Mouse (Mus musculus): Measurements from ENCODE around the gene S100g. TPM values are rescaled to one million over a fixed set of nuclear protein-coding genes. Genes with fewer than 3 reads are reported as not detected.
A peak's percentile ranks its signal among the peaks of the same experiment; 100 is the strongest.

Gene S100g
- 0.23 and 0.48 TPM in 2 replicates for polyA plus RNA-seq (2012; rRNA removed)

GRCm38 (mm10) chrX:162964383-162964782, at the start of gene S100g:
Gene S100g, minus strand, starts transcription at chrX:162964599.
- DNase-seq (ENCODE audit: low read depth) = no peak
- no peak for TF ChIP-seq POLR2A (IDR thresholded peaks at IDR 0.05; ENCODE audit: borderline replicate concordance, extremely low read depth, insufficient read depth, insufficient read length, poor library complexity, severe bottlenecking)
- TF ChIP-seq CTCF (IDR thresholded peaks at IDR 0.05; ENCODE audit: borderline replicate concordance, extremely low read depth, insufficient read depth, insufficient read length) = no peak

- no peak for TF ChIP-seq POLR2A (IDR thresholded peaks at IDR 0.05; ENCODE audit: borderline replicate concordance, extremely low read depth, insufficient read depth, insufficient read length, poor library complexity, severe bottlenecking)
- no peak for TF ChIP-seq CTCF (IDR thresholded peaks at IDR 0.05; ENCODE audit: borderline replicate concordance, extremely low read depth, insufficient read depth, insufficient read length)
- DNase-seq (ENCODE audit: low read depth) = no peak
These were observed 27.7 kb upstream of the S100g start for GRCm38 (mm10) chrX:162992121-162992520.

DNA sequence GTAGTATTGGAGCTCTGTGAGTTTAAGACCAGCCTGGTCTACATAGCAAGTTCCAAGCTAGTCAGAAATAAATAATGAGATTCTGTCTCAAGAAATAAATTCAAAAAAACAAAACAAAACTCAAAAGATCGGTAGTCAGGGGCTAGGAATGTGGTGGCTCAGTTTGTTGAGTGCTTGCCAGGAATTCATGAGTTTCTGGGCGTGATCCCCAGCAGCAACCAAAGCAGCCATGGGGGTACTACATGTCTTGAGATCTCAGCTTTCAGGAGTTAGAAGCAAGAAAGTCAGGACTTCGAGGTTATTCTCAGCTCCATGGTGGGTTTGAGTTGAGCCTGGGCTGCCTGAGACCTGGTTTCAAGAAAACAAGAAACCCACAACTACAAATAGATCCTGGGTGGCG, 27.0 kb upstream of the S100g start:
- no peak for TF ChIP-seq CTCF (IDR thresholded peaks at IDR 0.05; ENCODE audit: borderline replicate concordance, extremely low read depth, insufficient read depth, insufficient read length)
- TF ChIP-seq POLR2A (IDR thresholded peaks at IDR 0.05; ENCODE audit: borderline replicate concordance, extremely low read depth, insufficient read depth, insufficient read length, poor library complexity, severe bottlenecking) = no peak
- DNase-seq (ENCODE audit: low read depth) = peak; percentile 3

- no peak for DNase-seq (ENCODE audit: low read depth)
- TF ChIP-seq CTCF (IDR thresholded peaks at IDR 0.05; ENCODE audit: borderline replicate concordance, extremely low read depth, insufficient read depth, insufficient read length) (no peak), POLR2A (IDR thresholded peaks at IDR 0.05; ENCODE audit: borderline replicate concordance, extremely low read depth, insufficient read depth, insufficient read length, poor library complexity, severe bottlenecking) (no peak)
These were observed 22.6 kb upstream of the S100g start for GRCm38 (mm10) chrX:162986876-162987495.

- TF ChIP-seq CTCF (IDR thresholded peaks at IDR 0.05; ENCODE audit: borderline replicate concordance, extremely low read depth, insufficient read depth, insufficient read length) = no peak
- no peak for TF ChIP-seq POLR2A (IDR thresholded peaks at IDR 0.05; ENCODE audit: borderline replicate concordance, extremely low read depth, insufficient read depth, insufficient read length, poor library complexity, severe bottlenecking)
- no peak for DNase-seq (ENCODE audit: low read depth)
These were observed 11.8 kb upstream of the S100g start for GRCm38 (mm10) chrX:162976194-162976593.

- no peak for DNase-seq (ENCODE audit: low read depth)
- no peak for TF ChIP-seq POLR2A (IDR thresholded peaks at IDR 0.05; ENCODE audit: borderline replicate concordance, extremely low read depth, insufficient read depth, insufficient read length, poor library complexity, severe bottlenecking)
- TF ChIP-seq CTCF (IDR thresholded peaks at IDR 0.05; ENCODE audit: borderline replicate concordance, extremely low read depth, insufficient read depth, insufficient read length) = no peak
These were observed 3.1 kb upstream of the S100g start for GRCm38 (mm10) chrX:162967456-162967855.

DNA sequence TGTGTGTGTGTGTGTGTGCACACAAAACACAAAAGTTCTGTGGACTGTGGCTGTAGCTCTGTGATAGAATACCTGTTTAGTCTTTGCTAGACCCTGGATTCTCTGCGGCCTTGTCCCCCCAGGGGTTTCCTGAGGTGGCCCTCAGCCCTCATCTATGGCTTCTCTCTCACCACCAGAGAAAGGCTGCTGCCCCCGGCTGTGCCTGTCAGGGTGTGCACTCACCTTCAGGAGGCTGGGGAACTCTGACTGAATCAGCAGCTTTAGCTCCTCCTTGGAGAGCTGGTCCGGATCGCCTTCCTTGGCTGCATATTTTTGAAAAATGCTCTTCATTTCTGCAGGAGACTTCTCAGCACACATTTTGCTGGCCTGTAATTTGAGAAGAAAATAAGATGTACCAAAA, 559 bp downstream of the S100g start:
- no peak for DNase-seq (ENCODE audit: low read depth)
- no peak for TF ChIP-seq POLR2A (IDR thresholded peaks at IDR 0.05; ENCODE audit: borderline replicate concordance, extremely low read depth, insufficient read depth, insufficient read length, poor library complexity, severe bottlenecking)
- no peak for TF ChIP-seq CTCF (IDR thresholded peaks at IDR 0.05; ENCODE audit: borderline replicate concordance, extremely low read depth, insufficient read depth, insufficient read length)

DNA sequence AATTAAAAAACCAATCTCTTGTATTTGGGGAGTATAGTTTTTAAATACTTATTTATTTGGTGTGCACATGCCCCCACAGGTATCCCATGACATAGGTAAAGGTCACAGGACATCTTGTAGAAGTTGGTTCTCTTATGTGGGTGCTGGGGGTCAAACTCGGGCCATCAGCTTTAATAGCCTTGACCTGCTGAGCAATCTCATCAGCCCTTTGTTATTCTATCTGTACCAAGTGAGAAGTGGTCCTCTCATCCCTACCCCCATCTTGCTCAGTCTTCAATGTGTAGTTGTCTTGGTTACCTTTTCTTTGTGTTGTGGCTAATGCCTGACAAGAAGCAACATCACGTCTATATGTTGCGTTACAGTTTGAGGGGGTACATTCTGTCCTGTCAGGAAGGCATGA, 6.5 kb downstream of the S100g start:
- peak; percentile 2 for DNase-seq (ENCODE audit: low read depth)
- TF ChIP-seq CTCF (IDR thresholded peaks at IDR 0.05; ENCODE audit: borderline replicate concordance, extremely low read depth, insufficient read depth, insufficient read length) = no peak
- no peak for TF ChIP-seq POLR2A (IDR thresholded peaks at IDR 0.05; ENCODE audit: borderline replicate concordance, extremely low read depth, insufficient read depth, insufficient read length, poor library complexity, severe bottlenecking)

DNA sequence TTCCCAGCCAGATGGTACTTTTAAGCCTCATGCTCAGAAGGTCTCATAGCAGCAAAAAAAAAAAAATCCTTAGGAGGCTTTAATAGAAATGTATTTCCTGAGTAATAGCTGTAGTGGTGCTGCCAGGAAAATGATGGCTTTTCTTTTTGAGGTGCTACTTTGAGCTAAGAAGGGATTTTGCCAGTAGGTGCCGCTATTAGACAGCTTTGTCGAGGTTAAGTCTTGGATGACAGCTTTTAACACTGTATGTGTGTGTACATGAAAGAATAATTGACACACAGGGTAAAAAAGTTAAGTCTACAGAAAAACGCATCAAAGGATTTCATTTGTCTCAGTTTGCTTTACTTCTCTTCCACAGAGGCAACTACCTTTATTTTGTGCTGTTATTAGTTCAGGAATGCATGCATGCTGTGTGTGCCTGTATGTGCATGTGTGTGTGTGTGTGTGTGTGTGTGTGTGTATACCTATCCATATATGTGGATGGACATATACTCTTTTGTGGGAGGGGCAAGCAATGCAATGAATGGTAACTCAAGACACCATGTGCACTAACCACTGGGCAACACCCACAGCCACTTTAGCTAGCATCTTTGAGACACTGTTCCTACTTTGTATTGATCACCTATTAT, 14.5 kb downstream of the S100g start:
- TF ChIP-seq CTCF (IDR thresholded peaks at IDR 0.05; ENCODE audit: borderline replicate concordance, extremely low read depth, insufficient read depth, insufficient read length) (peak; percentile 52; the same call in 1 of the 2 replicates), POLR2A (IDR thresholded peaks at IDR 0.05; ENCODE audit: borderline replicate concordance, extremely low read depth, insufficient read depth, insufficient read length, poor library complexity, severe bottlenecking) (no peak)
- DNase-seq (ENCODE audit: low read depth) = peak; percentile 89

DNA sequence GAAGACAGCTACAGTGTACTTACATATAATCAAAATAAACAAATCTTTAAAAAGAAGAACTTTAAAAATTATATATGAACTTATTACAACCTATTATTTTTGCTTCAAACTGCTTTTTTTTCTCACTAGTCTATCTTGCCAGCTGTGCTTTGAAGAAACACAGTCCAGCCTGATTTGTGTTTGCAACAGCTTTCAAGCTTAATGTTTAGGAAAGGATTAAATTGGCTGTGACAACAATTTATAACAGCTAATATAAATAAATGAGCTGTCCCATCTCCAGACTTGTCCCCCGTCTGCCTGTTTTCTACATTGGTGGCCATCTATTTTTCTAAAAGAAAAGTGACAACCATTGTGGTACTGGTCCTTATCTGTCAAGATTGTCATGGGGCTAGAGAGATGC, 22.4 kb downstream of the S100g start:
- no peak for TF ChIP-seq POLR2A (IDR thresholded peaks at IDR 0.05; ENCODE audit: borderline replicate concordance, extremely low read depth, insufficient read depth, insufficient read length, poor library complexity, severe bottlenecking)
- TF ChIP-seq CTCF (IDR thresholded peaks at IDR 0.05; ENCODE audit: borderline replicate concordance, extremely low read depth, insufficient read depth, insufficient read length) = no peak
- DNase-seq (ENCODE audit: low read depth) = no peak

- no peak for TF ChIP-seq CTCF (IDR thresholded peaks at IDR 0.05; ENCODE audit: borderline replicate concordance, extremely low read depth, insufficient read depth, insufficient read length)
- TF ChIP-seq POLR2A (IDR thresholded peaks at IDR 0.05; ENCODE audit: borderline replicate concordance, extremely low read depth, insufficient read depth, insufficient read length, poor library complexity, severe bottlenecking) = no peak
- no peak for DNase-seq (ENCODE audit: low read depth)
These were observed 32.9 kb downstream of the S100g start for GRCm38 (mm10) chrX:162931467-162931866.
